Mouse (Mus musculus) urinary bladder, postnatal 10 days (tissue): ENCODE measurements around the gene Stard13.

Experiments used
- DNase-seq: peaks from one replicate; pipeline ENCODE4 v3.0.0; 2022; ENCODE audit warnings: low spot score

Stard13 gene

DNA sequence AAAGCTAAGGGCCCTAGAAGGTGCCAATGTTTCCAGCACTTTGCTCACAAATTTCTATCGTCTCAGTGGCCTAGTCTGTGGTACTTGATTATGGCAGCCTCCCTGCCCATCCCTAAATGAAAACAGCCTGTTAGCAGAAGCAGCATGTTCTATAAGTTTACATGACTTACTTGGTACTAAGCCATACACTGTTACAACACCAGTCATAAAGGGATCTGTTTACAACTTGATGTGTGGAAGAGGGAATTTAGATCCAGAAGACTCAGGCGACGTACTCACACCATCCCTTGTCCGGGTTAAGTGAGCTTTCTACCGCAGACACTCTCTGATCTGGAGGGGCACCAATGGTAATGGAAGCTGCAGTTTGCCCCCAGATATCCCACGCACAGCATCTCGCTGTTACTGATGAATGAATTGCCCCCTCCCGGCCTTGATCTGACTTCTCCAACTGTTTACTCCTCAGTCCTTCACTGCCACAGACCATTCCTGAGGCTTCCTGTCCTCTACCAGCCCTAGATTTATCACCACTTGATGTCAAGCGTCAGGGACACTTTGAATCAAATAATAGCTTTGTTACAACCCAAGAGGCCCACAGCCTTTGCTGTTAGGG lies 53.4 kb downstream of the Stard13 start:
- DNase-seq, result no peak

DNA sequence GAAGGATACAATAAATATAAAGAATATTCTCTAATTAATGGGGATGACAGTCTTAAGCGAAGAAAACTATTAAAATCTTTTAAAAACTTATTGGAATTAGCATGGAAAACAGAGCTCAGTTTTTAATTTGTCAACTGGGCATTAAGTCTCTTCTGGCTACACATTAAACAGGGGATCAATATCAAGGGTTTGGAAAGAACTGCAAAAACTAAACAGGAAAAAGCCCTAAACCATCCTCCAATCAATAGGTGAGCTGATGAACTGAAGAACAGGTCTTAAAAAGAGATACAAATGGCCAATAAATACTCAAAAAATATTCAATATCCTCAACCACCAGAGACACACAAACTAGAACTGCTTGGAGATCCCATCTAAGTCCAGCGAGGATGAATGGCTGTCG lies 56.5 kb downstream of the Stard13 start:
- DNase-seq, result no peak

DNA sequence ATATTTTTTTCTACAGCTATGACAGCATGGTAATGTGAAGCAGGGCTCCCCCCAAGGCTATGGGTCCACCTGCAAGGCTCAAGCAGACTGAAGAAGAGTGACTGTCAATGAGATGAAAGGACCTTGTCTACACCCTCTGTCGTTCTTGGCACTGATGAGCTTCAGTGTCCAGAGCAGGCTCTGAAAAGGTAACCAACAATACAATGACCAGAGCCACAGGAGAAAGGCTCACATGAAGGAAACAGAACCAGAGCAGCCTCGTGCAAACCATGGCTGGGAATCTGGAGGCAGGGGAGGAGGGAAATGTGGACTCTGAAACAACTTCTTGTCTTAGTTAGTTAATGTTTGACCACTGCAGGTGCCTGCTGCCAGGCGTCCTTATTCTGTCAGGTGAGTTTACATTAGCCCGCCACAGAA lies 57.7 kb downstream of the Stard13 start:
- no peak for DNase-seq

DNA sequence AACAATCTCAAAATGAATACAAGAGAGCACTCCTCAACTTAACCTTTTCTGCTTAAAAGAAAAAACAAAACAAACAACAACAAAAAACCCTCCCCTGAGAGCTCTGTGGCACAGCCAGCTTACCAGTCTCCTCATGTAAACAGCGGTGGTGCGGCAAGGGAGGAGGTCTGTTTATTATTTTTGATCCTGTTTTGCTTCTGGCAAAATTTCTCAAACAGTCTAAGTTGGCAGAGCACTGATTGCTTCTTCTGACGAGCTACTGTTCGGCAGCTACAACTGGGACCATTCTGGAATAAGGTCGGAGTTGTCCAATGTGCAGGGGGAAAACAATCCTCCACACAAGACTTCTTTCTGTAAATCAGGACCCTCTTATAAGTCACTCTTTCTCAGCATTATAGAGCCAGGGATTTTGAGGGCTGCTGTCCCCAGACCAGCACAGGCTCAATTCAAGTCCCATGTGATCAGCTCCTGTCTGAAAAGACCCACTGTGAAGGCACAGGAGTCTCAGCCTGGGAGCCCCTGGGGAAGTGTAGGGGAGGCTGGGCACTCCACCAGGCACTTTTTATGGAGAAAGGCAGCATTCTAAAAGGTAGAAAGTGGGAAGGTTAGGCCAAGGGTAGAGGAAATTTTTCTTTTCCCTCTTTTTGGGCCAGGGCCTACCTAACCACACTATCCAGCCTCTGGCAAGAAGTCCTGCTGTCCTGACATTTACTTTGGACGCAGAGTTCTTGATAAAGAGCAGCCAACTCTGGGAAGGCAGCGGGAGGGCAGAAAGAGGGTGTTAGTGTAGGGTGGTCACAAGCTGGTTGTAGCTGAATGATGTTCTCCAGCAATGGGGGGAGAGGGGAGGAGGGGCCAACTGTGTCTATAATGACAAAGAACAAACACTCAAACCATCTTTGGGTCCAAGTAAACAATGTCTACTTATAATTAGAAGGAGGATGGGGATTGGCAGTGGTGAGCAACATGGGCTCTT lies 58.9 kb downstream of the Stard13 start:
- no peak for DNase-seq

DNA sequence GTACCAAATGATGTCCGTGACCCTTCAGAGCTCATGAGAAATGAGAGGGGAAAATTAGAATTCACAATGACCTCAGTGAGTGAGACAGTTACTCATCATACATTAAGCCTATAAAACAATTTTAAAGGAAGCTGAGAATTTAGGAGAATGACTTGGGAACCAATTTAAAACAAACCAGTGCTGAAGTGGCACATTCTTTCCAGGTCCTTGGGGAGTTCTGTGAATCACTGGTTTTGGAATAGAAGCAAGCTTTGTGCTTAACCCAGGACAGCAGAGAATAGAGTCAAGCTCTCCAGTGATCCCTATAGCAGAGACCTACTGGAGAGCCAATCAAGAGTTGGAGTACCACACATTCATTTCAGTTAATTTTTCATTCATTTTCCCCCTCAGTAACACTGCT lies 59.9 kb downstream of the Stard13 start:
- DNase-seq, result no peak

DNA sequence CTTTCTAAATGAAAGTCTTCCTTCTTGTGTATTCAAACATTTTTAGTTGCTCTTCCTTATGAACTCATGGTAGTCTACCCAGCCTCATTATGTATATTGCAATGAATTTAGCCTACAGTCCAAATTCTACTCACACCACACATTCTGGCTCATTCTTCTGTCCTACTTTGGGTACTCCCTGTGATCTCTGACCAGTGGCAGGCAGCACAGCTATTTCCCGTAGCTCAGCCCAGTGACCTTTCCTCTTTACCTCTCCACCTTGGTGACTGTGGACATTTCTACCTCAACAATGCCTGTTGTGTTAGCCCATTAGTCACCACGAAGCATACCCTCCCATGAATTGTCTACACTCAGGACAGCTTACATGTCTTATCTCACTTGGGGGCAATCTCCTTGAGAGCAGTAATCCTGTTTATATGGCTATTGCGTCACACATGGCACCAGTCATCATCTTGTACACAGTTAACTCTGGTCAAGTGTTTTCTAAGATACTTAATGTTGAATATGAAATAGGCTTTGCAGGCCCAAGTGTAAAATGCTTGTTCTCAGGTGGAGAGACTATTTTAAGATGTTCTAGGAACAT lies 63.4 kb downstream of the Stard13 start:
- DNase-seq, result no peak

DNA sequence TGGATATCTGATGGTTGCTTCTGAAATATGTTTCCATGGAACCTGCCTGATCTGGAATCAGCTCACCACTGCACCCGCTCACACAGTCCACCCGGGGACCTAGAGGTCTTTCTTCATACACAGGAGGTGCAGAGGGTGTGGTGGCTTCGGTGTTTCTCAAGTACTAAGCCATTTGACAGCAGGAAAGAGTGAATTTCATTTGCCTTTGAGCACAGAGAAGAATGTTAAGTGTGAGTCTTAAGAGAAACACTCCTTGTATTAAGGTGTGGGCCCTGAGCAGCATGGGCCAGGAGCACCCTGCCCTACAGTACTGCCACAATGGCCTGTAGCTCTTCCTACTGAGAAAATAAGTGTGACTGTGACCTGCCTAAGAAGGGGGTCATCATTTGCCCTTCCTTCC lies 65.4 kb downstream of the Stard13 start:
- DNase-seq, result no peak

DNA sequence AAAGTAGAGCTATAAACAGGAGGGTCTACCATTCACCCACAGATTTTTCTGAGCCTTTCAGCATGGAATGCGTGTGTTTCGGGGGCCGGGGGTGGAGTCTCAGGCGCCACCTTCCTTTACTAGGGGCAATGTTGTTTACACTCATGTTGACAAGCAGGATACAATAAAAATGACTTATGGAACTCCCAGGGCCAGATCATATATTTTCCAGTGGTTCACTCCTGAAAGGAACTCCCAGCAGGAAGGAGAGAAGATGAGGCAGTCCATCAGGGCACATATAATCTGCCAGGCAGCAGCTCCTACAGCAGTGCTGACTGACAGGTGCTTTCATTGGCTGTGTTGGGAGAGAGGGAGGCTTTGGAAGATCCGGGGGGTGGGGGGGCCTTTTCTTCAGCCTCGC lies 66.0 kb downstream of the Stard13 start:
- no peak for DNase-seq

DNA sequence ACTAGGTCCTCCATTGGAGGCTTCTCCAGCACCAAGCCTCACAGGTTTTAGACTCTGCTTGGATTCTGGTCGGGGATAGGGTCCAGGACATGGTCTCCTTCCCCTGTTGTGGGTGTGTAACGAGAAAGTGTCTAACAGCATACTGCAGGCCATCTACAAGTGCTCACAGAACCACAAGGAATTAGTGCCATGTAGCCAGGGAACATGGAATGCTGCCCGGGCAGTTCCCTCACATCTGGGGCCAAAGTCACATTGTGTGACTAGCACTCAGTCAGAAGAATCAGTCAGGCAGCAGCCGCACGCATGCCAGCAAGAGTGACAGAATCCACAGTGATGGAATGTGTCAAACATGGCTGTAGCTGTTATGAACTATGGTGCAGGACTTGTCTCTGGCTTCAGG lies 67.4 kb downstream of the Stard13 start:
- DNase-seq, result no peak

DNA sequence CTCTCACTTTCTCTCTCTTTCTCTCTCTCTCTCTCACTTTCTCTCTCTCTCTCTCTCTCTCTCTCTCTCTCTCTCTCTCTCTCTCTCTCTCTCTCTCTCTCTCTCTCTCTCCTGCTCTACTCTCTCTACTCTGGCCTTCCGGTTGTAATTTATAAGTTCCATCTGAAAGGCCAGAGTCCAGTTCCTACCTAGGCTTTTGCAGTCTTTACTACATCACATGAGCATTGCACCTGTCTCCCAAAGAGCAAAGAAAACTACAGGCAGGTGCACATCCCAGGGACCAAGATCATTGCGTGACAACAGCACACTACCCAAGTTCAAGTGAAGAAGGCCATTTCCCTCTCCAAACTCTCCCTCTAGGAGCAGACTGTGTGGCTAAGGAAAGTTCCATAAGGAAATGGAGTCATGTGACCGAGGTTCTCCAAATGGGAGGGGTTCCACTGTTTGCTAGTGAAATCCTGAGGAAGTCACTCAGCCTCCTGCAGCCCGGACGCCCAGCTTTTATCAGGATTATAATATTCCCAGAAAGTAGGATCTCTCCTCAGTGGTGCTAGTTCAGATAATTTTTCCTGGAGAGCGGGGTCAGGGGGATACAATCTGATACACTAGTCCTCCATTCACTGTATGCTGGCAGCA lies 68.1 kb downstream of the Stard13 start:
- no peak for DNase-seq

DNA sequence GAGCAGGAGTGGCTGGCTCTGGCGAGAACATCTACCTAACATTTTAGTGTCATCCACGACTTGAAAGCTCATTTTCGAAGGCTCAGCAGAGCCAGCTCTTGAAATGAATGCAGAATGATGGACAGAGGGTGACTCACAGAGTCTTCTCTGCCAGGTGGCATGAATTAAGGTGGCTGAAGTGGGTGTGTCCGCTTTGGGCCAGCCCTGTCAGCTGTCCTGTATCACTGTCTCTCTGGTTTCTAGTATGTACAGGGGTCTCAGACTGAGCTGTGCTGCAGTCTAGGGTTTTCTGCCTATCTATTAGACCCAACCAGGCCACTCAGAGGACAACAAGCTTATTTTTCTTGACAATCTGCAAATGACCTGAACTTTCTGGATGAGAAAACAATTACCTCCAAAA lies 68.8 kb downstream of the Stard13 start:
- DNase-seq, result no peak

DNA sequence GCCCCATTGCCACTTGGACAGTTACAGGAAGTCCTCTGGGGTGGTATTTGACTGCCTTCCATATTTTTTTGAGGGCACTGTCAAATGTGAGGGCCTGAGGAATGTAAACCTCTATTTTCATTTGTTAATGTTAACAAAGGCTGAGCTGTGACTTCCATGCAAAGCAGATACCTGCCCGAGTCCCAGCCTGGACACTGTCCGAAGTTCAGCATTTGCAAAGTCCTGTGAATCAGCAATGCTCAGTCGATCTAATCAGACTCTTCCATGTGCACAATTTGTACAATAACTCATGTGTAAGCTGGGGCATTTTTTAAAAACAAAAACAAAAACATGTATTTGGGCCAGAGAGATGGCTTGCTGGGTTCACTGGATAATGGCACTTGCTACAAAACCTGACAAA lies 71.0 kb downstream of the Stard13 start:
- no peak for DNase-seq

DNA sequence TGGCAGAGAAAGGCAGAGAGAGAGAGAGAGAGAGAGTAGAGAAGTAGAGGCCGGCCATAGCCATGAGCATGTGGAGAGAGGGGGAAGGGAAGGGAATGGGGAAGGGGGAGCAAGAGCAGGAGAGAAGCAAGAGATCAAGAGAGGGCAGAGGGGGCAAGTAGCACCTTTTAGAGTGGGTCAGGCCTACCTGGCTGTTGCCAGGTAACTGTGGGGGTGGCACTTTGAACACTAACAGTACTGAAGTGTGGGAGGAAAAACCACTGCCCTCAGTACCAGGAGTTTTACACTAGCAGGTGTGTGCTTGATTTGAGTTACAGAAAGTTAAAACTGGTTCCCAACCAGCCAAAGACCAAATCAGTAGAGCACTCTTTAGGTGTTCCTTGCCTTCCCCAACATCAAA lies 78.4 kb downstream of the Stard13 start:
- no peak for DNase-seq

DNA sequence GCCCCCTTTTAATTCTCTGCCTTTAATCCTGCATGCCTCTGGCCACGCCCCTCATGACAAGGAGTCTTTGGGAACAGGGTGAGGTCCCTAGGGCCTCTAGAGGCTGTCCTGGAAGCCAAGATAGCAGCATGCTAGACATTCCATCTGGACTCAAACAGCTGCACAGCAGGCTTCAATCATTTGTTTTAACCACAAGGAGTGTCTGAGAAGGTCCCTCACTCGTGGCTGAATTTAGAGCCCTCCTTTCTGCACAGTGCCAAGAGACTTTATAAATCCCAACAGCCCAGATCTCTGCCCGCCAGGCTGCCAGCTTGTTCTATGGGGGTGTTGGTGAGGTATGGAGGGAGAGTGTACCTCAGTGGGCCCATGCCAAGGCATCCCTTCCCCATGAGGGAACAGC lies 78.9 kb downstream of the Stard13 start:
- DNase-seq, result no peak

DNA sequence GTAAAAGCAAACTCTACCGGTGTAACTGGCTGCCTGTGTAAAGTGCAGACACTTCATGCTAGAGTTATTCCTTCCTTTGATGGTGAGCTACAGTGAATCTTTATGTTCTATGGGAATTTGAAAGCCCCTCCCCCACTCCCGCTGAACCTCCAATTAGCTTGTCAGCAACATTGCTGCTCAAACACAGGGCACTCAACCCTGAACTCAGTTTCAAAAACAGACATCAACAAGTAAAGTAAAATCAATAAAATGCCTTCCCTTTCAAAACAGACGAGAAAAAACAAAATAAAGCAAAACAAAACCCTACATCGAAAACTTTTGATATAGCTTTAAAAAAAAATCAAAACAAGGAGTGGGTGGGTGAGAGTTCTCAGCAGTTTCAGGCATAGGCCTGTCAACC lies 79.6 kb downstream of the Stard13 start:
- no peak for DNase-seq

DNA sequence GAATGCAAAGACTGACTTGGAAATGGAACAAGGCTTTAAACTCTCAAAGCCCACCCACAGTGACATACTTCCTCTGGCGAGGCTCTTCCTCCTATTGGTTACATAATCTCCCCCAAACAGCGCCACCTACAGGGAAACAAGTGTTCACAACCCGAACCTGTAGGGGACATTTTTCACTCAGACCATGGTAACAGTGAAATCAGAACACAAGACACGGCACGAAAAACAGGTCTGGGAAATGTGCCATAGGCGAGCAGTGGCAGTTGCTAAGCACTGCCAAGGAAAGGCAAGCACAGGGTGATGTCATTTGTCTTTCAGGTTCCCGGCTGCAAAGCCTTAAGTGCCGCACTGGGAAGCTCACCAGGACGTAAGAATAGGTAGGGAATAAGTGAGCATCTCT lies 82.1 kb downstream of the Stard13 start:
- no peak for DNase-seq

DNA sequence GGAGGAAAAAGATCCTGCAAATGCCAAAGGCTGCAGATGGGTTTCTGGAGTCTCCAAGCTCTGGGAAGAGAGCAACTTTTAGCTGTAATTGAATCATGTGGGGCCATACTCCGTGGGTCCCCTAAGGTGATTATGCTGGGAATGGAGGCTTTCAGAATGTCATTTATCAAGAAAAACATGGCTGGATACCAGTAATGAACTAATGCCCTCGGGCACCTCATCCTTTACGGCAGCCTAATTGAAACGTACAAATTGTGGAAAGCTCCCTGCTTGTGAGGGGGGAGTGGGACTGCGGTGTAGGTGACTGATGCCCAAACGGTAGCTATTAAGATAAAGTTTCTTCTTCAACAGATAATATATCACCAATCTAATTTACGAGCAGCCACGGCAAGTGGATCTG lies 84.1 kb downstream of the Stard13 start:
- no peak for DNase-seq

DNA sequence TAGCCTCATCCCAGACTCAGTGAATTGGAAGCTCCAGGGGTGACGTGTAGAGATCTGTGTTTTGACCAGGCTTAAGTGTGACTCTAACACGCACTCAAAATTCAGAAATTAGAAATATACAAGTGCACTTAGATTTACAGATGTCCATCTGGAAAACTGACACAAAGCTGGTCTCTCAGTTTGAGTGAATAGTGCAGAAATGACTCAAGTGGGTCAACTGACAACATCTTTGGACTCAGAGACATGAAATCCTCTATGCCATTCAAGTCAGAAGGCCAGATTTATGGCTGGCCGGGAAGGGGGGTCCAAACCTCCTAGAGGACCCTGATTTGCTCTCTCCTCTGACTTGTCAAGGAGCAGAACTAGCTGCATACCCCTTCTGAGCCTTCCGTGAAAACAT lies 85.6 kb downstream of the Stard13 start:
- DNase-seq, result no peak

DNA sequence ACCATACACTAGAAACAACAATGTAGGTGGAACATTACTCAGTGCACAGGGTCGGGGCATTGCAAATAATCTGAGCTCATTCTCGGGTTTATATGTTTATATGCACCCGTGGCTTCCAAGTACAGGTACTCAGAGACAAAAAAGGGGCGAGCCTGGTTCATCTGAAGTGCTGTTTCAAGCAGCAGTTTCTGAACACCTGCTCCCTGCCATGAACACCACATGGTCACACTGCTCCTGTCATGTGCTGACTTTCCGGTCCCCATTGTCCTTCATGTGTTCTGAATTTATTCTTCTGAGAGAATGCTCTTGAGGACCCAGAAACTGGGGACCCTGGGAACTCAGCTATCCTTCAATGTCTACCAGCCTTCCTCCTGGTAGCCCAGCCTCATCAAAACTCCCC lies 87.8 kb downstream of the Stard13 start:
- DNase-seq, result no peak

DNA sequence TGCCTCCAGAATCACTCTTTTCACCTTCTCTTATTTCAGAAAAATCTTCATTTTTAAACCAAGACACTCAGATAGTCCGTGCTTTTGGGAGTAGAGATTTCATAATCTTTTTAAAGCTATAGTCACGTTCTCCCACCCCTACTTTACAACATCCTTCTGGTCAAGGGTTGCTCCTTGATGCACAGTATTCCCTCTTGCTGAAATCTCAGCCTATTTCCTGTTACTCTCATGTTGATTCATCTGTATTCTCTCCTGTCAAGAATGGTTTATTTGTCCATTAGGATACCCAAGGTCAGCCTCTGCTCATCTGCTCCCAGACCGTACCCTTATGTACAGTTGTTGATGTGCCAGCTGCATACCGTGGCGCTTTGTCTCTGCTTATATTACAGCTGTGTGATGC lies 89.7 kb downstream of the Stard13 start:
- no peak for DNase-seq

DNA sequence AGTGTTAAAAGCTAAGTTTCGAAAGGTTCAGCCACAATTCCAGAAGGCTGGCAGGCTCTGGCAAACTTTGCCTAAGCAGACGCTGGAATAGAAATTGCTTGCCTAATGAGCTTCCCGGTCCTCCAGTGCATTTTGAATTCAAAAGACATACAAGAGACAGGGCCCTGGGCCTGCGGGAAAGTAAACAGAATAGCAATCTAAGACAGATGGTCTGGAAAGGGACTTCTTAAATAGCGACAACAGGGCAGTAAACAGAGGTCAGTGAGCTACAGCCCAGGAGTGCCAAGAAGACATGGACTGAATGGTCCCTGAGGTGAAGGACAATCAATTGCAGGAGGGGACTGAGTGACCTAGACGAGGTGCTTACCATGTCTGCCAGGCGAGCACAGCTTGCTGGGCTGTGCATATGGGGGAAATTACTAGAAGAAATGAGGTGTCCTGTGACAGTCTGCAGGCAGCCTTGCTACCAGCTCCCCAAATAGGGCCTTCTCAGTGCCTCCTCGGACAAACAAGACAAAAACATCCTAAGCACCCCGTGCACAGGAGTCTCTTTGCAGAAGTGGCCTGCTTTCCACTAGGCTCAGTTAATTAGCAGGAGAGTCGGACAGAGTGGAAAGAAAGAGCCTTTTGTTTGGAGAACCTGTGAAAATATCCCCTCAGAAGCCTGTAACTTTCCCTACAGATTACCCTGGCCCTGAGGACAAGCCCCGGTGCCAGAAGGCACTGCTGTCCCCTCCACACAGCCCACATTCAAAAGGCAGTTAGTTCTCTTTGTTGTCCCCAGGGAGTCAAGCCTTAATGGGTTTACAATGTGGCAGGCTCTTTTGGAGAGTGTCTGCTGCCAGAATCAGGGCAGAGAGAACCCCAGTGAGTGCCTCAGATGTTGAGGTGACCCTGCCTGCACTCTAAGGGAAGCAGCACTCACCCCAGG lies 90.7 kb downstream of the Stard13 start:
- DNase-seq, result no peak

DNA sequence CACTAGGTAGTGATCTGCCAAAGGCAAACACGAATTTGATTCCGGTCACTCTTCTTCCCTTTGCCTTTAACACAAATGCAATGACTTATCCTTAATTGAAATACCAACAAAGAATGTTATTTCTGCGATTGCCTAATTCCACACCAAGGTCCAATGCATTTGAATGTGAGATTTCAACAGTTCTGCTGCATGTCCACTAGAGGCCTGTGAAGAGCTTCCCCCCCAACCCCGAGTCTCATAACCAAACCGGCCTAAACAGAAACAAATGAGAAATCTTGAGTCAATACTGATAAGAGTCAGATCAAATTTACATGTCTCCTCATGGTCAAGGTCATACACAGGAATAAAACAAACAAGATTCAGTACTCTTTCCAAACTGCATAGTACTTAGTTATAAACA lies 91.4 kb downstream of the Stard13 start:
- no peak for DNase-seq
